Mouse (Mus musculus): ENCODE data around the gene Gsdma3. TPM values are rescaled to one million over a fixed set of nuclear protein-coding genes. Genes with fewer than 3 reads are reported as not detected.
"Not testable (repeated sequence)": the region's sequence is repeated elsewhere in the genome, so short reads cannot be mapped to it uniquely, and the experiment has no call there.

Gene Gsdma3
- total RNA-seq, 1 experiment from 2014 or later, result not detected

DNA sequence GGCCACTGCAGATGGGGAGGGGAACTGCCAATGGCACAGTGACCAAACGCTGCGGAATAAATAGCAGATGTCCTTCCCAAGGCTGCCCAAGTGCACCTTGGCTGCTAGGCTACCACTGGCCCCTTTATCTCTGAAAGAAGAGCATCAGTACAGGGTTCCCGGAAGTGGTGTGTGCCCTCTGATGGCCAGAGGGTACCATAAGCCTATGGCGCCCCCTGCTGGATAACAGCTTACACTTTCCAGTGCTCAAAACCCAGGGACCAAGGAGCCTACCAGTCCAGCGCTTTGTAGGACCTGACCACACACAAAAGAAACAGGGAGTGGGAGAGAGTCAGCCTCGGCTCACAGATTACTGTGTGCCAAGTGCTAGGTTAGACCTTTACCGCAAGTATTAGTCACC lies 28.9 kb downstream of the Gsdma3 start:
- ATAC-seq (replicated peaks; ENCODE audit: low read depth, poor library complexity, severe bottlenecking), result peak; percentile 94

DNA sequence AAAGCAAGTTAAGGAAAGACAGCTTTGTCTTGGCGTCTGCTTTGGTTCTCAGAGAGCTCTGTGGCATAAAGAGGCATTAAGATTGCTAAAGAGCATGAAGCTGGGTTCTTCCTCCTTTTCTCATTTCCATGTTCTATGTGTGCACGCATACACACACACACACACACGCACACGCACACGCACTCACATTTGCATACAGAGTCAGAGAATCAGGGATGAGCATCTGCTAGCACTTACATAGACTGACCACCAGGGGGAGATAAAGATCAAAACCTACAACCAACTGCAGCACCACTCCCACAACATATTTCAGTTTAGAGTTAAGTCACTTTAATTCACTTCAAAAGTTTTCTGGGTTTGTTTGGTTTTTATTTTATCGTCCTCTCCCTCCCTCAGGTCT lies 34.4 kb downstream of the Gsdma3 start:
- peak; percentile 92 for ATAC-seq (replicated peaks; ENCODE audit: low read depth, poor library complexity, severe bottlenecking)

DNA sequence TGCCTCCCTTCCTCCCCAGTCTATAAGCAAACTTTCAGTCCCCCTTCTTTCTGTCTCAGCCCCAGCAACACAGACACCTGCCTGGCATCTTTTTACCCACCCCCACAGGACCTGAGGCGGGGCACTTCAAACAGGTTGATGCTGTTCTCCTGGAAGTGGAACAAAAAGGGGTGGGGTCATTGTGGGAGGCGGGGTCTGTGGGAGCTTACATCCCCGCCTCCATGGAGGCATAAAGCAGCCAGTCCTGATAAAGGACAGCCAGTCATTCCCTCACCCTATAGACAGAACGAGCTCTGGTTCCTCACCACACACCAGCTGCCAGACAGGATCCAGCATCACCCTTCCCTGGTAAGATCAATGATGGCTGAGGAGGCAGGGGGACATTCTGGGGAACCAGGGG lies 37.9 kb downstream of the Gsdma3 start, which contains the start of gene Gsdma:
TSS of gene Gsdma (plus strand) at position 261 of the 400 bp plus-strand sequence.
- ATAC-seq (replicated peaks; ENCODE audit: low read depth, poor library complexity, severe bottlenecking), result no peak; the same call in 1 of the 2 replicates

DNA sequence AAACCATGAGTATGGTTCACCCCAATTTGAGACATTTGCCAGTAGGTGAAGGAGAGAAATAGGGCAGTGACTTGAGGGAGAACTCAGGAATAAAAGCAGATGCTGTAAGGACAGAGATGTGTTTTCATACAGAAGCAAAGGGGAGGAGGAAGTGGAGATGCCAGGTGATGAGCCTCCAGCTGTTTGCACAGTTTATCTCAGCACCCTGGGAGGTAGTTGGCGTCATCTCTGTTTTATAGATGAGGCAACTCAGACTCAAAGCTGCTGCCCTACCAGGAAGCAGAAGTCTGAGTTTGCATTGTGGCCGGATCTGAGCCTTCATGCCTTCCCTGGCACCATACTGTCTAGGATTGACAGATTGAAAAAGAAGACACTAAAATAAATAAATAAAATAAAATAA lies 42.8 kb downstream of the Gsdma3 start:
- no peak for ATAC-seq (replicated peaks; ENCODE audit: low read depth, poor library complexity, severe bottlenecking)

DNA sequence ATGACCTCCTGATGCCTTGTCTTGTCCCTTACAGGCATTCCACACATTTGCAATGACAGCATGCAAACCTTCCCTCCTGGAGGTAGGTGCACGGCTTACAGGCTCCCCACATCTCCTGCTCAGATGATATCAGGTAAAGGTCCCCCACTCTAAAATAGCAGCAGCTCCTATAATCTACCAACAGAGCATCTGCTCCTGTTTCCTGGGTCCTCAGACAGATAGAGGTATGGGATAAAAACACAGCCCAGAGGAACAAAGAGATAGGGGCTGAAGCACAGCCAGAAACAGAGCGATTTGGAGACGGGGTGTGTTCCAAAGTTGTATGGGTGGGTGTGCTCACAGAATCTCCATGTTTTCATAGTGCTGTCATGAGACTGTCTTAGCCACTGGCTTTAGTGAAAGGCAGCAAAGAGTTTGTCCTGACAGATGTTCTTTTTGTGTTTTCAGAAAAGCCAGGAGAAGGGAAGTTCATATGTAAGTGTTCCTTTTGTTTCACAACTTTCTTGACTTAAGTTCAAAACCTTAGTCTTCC lies 45.2 kb downstream of the Gsdma3 start:
- ATAC-seq (replicated peaks; ENCODE audit: low read depth, poor library complexity, severe bottlenecking), result no peak

DNA sequence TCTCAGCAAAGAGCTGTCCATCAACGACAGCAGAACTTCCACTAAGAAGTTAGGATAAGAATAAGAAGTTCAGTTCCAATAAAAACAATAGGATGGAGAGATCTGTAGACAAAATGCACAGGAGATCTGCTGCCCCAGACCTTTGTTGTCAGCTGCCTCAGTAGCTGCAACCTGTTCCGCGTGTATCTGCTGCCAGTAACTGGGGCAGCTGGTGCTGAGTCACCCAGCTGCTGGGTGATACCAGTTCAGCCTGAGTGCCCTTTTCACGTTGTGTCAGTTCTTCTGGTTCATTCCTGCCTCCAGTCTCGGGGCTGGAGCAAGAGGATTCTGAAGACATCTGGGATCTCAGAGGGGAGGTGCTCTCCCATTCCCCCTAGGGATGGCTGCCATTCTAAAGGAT lies 45.7 kb downstream of the Gsdma3 start:
- no peak for ATAC-seq (replicated peaks; ENCODE audit: low read depth, poor library complexity, severe bottlenecking)

DNA sequence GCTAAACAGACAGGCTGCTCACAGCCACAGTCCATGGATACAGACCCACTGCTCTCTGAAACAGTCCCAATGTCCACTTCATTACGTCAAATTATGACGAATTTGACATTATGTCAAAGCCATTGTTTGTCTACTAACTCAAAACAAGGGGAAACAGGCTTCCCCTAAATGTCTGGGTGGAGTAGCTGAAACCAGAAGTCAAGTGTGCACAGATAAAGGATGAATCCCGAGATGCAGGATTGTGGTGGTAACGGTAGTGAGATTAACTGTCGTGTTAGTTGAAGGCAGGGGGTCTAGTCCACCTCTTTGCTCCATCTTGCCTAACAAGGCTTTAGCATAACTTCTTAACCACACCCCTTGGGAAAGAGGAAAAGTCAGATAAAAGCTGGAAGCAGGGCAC lies 46.3 kb downstream of the Gsdma3 start:
- ATAC-seq (replicated peaks; ENCODE audit: low read depth, poor library complexity, severe bottlenecking), result no peak

DNA sequence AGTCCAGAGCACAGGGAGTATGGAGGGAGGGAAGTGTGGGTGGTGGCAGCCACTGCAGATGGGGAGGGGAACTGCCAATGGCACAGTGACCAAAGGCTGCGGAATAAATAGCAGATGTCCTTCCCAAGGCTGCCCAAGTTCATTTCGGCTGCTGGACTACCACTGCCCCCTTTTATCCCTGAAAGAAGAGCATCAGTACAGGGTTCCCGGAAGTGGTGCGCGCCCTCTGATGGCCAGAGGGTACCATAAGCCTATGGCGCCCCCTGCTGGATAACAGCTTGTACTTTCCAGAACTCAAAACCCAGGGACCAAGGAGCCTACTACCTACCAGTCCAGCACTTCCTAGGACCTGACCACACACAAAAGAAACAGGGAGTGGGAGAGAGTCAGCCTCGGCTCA lies 47.0 kb downstream of the Gsdma3 start:
- peak; percentile 92 for ATAC-seq (replicated peaks; ENCODE audit: low read depth, poor library complexity, severe bottlenecking)

DNA sequence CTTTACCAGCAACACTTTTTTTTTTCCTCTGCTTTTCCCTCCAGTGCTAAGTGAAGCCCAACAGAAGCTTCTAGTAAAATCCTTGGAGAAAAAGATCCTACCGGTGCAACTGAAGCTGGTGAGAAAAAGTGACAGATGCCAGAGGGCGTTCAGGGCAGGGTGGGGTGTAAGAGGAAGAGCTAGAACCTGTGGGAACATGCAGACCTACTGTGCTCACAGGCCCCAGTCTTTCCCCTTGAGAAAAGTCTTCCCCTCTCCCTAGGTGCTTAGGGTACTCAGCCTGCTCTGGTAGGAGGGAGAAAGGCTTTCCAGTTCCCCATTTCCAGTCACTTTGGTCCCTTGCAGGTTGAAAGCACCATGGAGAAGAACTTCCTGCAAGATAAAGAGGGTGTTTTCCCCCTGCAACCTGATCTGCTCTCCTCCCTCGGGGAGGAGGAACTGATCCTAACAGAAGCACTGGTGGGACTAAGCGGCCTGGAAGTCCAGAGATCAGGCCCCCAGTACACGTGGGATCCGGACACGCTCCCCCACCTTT lies 49.7 kb downstream of the Gsdma3 start:
- no peak for ATAC-seq (replicated peaks; ENCODE audit: low read depth, poor library complexity, severe bottlenecking)

DNA sequence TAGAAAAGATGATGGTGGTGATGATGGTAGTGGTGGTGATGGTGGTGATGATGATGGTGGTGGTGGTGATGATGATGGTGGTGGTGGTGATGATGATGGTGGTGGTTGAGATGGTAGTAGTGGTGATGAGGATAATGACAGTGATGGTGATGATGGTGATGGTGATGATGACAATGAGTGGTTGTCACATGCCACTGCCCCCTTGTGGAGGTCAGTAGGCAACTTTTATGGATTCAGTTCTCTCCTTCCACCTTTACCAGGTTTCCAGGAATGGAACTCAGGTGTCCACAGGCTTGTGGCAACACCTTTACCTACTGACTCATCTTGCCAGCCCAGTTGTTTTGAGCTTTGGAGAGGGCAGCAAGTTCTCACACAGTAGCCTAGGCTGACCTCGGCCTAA lies 53.9 kb downstream of the Gsdma3 start:
- no peak for ATAC-seq (replicated peaks; ENCODE audit: low read depth, poor library complexity, severe bottlenecking)

DNA sequence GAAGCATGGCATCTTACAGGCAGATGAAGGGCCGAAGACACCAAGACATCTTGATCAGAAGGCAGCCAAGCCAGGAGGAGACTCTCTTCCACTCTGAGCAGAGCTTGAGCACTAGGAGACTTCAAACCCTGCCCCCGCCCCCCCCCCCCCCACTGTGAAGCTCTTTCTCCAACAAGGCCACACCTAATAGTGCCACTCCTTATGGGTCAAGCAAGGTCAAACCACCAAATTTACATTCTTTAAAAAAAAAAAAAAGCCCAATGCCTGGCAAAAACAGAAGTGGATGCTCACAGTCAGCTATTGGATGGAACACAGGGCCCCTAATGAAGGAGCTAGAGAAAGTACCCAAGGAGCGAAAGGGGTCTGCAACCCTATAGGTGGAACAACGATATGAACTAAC lies 54.4 kb downstream of the Gsdma3 start:
- not testable (repeated sequence) for ATAC-seq (replicated peaks; ENCODE audit: low read depth, poor library complexity, severe bottlenecking)

DNA sequence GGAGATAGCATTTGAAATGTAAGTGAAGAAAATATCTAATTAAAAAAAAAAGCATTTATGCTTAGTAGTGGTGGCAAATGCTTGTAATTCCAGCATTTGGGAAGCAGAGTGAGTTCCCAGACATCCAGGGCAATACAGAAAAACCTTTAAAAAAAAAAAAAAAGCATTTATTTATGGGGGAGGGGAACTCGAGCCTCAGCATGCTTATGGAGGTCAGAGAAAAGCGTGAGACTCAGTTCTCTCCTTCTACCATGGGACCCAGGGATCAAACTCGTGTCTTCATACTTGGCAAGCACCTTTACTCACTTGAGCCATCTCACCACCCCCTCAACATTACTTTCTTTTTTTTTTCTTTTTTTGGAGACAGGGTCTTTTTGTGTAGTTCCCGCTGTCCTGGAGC lies 55.0 kb downstream of the Gsdma3 start:
- no peak for ATAC-seq (replicated peaks; ENCODE audit: low read depth, poor library complexity, severe bottlenecking)

DNA sequence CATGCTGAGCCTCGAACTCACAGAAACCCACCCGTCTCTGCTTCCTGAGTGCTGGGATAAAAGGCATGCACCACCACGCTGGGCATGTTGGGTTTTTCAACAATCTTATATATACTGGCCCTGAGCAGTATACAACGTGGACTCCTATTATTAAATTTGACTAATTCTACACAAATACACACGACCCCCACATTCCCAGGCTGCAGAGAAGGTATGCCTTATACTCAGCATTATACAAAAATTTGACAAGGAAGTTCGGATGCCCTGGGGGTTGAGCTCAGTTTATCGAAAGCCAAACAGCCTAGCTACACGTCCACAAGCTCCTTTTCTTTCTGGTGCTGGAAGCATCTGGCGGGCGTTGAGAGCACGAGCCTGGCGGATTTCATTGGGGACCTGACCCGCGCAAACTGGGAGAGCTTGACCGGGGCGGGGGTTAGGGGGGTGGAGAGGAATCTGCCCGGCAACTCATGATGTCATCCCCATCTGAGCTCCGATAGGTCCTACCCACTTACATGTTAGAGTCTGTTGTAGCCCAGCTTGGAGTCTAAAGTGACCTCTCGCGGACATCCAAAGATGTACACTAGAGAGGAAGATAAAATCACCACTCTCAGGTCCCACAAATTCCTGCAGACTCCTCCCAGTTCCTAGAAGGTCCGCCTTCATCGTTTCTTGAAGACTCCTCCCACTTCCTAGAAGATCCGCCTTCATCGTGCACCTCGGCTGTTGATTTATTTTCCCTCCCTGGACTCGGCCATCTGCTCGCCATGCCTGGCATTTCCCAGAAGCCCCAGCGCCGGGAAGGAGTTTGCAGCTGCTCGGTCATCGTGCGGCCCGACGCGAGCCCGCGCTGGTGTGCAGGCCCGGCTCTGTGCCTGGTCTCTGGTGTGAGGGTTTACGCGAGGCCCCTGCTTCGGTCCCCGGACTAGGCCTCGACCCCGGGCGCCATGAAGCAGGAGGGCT lies 55.9 kb downstream of the Gsdma3 start, which contains the start of gene Psmd3:
TSS of gene Psmd3 (plus strand) at position 769 of the 960 bp plus-strand sequence.
- ATAC-seq (replicated peaks; ENCODE audit: low read depth, poor library complexity, severe bottlenecking), result peak; percentile 94

DNA sequence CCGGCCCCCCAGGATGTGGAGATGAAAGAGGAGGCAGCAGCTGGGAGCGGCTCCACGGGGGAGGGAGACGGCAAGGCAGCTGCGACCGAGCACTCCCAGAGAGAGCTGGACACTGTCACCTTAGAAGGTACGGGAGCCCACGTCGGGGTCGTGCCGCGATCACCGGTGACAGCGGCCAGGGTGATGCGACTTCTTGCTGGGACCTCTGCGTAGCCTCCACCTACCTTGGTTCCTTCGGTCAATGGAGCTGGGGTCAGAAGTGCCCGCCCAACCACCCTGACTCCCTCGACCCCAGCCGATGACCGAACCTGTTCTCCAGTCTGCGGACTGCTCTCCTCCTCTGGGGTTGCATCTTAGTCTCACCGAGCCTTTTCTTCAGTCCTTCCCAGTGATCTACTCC lies 56.7 kb downstream of the Gsdma3 start:
- ATAC-seq (replicated peaks; ENCODE audit: low read depth, poor library complexity, severe bottlenecking), result no peak

DNA sequence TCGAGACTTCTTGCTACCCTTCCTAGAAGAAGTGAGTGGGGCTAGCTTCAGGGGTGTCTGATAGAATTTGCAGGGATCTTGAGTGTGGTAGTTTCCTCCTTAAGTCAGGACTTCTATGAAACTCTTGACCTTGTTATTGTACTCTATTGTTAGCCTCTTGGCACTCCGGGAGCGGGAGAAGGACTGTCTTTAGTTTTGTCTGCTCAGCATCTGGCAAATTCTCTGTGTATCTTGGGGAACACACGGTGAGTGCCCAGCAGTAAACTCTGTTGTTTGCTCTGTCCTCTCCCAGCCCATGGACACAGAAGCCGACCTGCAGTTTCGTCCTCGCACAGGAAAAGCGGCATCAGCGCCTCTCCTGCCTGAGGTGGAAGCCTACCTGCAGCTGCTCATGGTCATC lies 59.5 kb downstream of the Gsdma3 start:
- no peak for ATAC-seq (replicated peaks; ENCODE audit: low read depth, poor library complexity, severe bottlenecking)

DNA sequence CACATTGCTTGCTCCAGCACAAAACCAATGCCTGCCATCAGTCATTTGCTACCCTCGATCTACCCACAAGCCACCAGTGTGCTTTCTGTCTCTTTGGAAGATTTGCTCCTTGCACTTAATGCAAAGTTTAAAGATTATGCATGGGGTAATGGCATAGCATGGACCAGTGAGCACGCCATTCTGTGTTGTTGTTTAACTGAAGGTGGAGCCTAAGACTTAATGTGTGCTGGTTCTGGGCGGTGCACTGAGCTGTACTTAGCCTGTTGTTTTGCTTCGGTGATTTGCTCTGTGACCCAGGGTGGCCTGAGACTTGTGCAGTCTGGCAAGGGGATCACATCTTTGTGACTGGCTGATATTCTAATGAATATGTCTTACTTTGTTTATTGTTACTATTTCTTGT lies 60.8 kb downstream of the Gsdma3 start:
- ATAC-seq (replicated peaks; ENCODE audit: low read depth, poor library complexity, severe bottlenecking), result no peak

Other genes starting within 250 kb of the Gsdma3 start
- gene Tcap, start 242.5 kb upstream of the Gsdma3 start, total RNA-seq (2017), result not detected in 2 replicates
- not detected in 2 replicates for gene Pnmt, start 239.9 kb upstream of the Gsdma3 start, total RNA-seq (2017)
- gene Pgap3, start 225.9 kb upstream of the Gsdma3 start, total RNA-seq (2017), result 0.34 and 4.8 TPM in 2 replicates
- gene Erbb2, start 213.9 kb upstream of the Gsdma3 start, total RNA-seq (2017), result not detected in 2 replicates
- 16.1 and 24.4 TPM in 2 replicates for gene Mien1, start 187.4 kb upstream of the Gsdma3 start, total RNA-seq (2017)
- not detected in 2 replicates for gene Grb7, start 180.0 kb upstream of the Gsdma3 start, total RNA-seq (2017)
- 0.15 TPM in 1 of 2 replicates, not detected in the other for gene Ikzf3, start 80.3 kb upstream of the Gsdma3 start, total RNA-seq (2017)
- 0.59 and 2.8 TPM in 2 replicates for gene Zpbp2, start 75.3 kb upstream of the Gsdma3 start, total RNA-seq (2017)
- gene Ormdl3, start 39.0 kb upstream of the Gsdma3 start, total RNA-seq (2017), result 17.9 and 19.2 TPM in 2 replicates
- not detected in 2 replicates for gene Lrrc3c, start 28.1 kb upstream of the Gsdma3 start, total RNA-seq (2017)
- 5.8 and 9.3 TPM in 2 replicates for gene Gm12355, start 699 bp upstream of the Gsdma3 start, total RNA-seq (2017)
- gene Gsdma2, start 20.4 kb downstream of the Gsdma3 start, total RNA-seq (2017), result not detected in 2 replicates
- 0.05 TPM in 1 of 2 replicates, not detected in the other for gene Gsdma, start 38.0 kb downstream of the Gsdma3 start, total RNA-seq (2017)
- gene Psmd3, start 56.2 kb downstream of the Gsdma3 start, total RNA-seq (2017), result 53.7 and 88.9 TPM in 2 replicates
- gene Csf3, start 74.9 kb downstream of the Gsdma3 start, total RNA-seq (2017), result not detected in 2 replicates
- 39.5 and 43.7 TPM in 2 replicates for gene Med24, start 103.1 kb downstream of the Gsdma3 start, total RNA-seq (2017)
- 23.6 and 33.2 TPM in 2 replicates for gene Thra, start 114.3 kb downstream of the Gsdma3 start, total RNA-seq (2017)
- 0.58 and 1.6 TPM in 2 replicates for gene Nr1d1, start 149.0 kb downstream of the Gsdma3 start, total RNA-seq (2017)
- gene Msl1, start 169.2 kb downstream of the Gsdma3 start, total RNA-seq (2017), result 72.8 and 88.2 TPM in 2 replicates
- gene Casc3, start 178.5 kb downstream of the Gsdma3 start, total RNA-seq (2017), result 39.5 and 46.5 TPM in 2 replicates
- 0.53 and 0.64 TPM in 2 replicates for gene Rapgefl1, start 210.4 kb downstream of the Gsdma3 start, total RNA-seq (2017)
- 4.6 and 6.4 TPM in 2 replicates for gene Wipf2, start 237.3 kb downstream of the Gsdma3 start, total RNA-seq (2017)

Data from common myeloid progenitor, adult 5-6 weeks (primary cell).